Mouse (Mus musculus): Measurements from ENCODE around the gene Olfr734. TPM values are rescaled to one million over a fixed set of nuclear protein-coding genes. Genes with fewer than 3 reads are reported as not detected.

The Olfr734 gene
- polyA plus RNA-seq (2012) = not detected in 2 replicates

DNA sequence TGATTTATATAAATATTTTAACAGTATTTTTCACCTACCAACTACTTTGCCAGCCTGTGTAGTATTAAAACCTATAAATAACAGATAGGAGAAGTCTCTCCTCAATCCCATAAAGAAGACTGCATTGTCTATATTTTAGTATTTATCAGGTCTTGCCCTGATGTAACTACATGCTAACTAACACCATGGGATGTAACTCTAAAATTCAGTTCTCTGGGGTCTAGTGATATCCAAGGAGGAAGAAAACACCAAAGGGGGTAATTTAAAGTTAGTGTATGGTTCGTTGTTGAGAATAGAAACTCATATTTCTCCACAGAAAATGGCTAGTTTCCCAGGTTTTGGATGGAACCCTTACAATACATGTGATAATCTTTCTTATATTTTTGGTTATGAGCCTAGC lies at the start of gene Olfr734:
Gene Olfr734, minus strand, starts transcription at position 101 of the 400 bp plus-strand sequence.
- no peak for TF ChIP-seq GATA1 (IDR thresholded peaks at IDR 0.05; ENCODE audit: low read length)

DNA sequence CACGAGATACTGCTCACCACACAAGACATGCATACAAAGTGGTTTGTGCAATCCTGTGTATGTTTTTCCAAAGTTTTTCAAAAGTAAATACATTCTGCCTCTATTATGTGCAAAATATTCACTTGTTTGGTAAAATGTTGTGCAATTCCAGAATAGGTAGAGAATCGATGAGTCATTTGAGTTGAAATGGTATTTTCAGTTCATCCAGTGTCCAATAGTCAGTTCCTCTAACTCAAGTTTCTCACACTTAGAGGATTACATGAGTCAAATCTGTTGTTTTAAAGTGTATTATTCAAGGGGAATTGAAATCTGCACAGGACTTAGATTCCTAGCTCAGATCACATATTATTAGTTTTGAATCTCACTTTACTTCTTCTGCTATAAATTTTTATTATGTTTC lies 37.0 kb upstream of the Olfr734 start:
- TF ChIP-seq GATA1 (IDR thresholded peaks at IDR 0.05; ENCODE audit: low read length) = no peak

DNA sequence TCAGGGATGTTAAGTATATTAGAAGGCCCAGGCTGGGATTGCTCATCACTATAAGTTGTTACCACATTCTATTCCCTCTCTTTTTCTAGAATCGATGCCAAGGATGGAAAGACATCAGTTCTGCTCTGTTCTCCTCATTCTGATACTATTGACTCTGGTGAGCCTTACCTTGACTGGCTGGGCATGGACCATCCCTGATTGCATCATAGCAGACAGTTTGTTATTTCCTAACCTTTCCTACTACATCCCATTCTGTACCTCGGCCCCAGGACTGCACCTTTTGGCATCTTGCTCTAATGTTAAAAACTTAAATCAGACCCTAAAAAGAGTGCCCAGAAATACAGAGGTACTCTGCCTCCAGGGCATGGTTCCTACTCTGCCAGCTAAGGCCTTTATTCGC lies 33.9 kb upstream of the Olfr734 start:
- no peak for TF ChIP-seq GATA1 (IDR thresholded peaks at IDR 0.05; ENCODE audit: low read length)

DNA sequence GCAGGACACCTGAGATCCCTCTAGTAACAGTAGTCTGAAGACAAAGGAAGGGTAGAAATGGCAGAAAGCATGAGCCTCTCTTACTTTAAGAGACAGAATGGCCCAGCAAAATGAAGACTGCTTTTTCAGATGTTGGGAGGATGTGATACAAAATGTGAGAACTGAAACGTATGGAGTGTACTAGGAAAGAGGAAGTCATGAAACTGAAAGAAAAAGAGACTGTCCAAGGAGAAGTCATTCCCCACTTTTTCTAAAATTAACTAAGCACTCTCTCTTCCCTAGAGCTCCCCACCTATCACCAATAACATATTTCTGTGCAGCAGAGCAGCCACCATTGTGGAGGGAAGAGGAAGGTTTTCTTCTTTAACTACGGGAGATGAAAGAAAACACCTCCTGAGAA lies 31.0 kb upstream of the Olfr734 start, which contains the start of gene Tlr11:
Gene Tlr11, plus strand, starts transcription at position 322 of the 400 bp plus-strand sequence.
- TF ChIP-seq GATA1 (IDR thresholded peaks at IDR 0.05; ENCODE audit: low read length) = no peak

DNA sequence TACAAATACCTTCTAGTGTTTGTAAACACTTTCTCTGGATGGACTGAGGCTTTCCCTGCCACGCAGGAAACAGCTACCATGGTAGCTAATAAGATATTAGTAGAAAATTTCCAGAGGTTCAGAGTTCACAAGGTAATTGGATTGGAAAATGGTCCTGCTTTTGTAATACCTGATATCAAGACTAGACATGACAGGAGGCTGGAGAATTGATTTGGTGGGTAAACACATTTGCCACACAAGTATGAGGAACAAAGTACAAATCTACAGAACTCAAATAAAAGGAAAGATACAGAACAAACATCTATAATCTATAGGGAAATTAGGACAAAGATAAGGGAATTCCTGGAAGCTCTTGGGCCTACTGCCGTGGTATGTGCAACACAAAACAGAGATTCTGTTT lies 30.2 kb upstream of the Olfr734 start:
- TF ChIP-seq GATA1 (IDR thresholded peaks at IDR 0.05; ENCODE audit: low read length) = no peak

DNA sequence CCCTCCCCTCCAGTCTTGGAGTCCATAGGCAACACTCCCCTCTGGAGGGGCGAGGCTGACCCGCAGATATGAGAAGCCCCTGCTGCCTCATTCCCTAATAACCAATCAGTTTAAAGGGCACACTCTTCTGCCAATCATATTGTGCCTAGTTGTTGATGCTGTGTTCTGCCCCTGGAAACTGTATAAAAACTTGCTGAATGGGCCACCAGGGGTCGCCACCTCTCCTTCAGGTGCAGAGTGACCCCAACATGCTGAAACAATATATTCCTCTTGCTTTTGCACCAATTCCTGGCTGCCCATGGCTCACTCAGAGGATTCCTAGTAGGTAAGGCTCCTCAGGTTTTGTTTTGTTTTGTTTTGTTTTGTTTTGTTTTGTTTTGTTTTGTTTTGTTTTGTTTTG lies 25.9 kb upstream of the Olfr734 start:
- no peak for TF ChIP-seq GATA1 (IDR thresholded peaks at IDR 0.05; ENCODE audit: low read length)

DNA sequence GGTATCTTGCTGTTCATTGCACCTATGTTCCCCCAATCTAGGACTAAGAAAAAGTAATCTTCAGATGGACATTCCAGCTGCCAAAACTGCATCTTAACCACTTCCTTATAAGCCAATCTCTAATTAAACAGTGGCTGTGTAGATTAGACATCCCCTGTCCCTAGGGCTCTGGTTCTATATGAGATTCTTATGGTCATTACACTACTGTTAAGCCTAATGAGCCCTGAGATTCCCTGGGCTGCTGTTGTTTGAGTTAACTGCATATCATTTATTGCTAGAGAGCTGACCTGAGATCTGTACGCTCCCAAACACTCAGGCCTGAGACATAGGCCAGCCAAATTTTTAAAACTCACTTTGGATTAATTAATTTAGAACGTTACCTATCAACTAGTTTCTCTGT lies 22.2 kb upstream of the Olfr734 start, which contains the start of gene Olfr735:
Gene Olfr735, minus strand, starts transcription at position 77 of the 400 bp plus-strand sequence.
- no peak for TF ChIP-seq GATA1 (IDR thresholded peaks at IDR 0.05; ENCODE audit: low read length)

DNA sequence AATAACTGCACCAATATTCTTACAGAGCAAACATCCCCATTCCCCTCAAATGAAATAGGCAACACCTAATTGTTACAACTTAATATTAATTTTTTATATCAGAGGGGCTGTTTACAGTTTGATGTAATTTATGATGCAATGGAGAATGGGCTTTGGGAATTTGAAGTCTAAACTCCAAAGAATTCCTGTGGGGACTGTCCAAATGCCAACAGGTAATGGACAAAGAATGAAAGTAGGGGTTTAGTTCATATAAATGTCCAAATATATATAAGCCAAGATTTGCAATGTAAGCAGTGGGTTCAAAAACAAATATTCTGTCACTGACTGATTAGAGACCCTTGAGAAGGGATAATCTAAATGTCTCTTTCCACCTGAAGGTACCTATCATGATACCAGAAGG lies 25.1 kb downstream of the Olfr734 start, which contains the start of gene Olfr733:
Gene Olfr733, minus strand, starts transcription at position 101 of the 400 bp plus-strand sequence.
- TF ChIP-seq GATA1 (IDR thresholded peaks at IDR 0.05; ENCODE audit: low read length) = no peak

DNA sequence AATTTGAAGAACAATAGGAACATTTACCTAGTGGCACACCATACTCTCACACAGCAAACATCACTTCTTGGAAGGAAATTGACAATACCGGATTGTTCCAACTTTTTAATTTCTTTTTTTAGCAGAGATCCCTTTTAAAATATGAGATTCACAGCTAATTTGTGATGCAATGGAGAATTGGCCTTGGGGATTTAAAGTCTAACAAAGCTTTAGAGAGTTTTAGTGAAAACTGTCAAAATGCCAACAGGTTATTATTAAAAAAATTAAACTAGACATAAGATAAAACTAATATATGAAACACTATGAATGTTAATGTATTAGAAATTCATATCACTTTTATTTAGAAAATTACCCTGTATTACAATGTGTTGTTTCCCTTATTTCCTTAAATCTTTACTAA lies 42.5 kb downstream of the Olfr734 start, which contains the start of gene Olfr732:
Gene Olfr732, minus strand, starts transcription at position 101 of the 400 bp plus-strand sequence.
- no peak for TF ChIP-seq GATA1 (IDR thresholded peaks at IDR 0.05; ENCODE audit: low read length)

Other genes starting within 250 kb of the Olfr734 start
- gene Olfr726, start 235.8 kb downstream of the Olfr734 start, polyA plus RNA-seq (2012) = not detected in 2 replicates
- gene Olfr727, start 203.6 kb downstream of the Olfr734 start, polyA plus RNA-seq (2012) = not detected in 2 replicates
- gene Olfr728, start 184.1 kb downstream of the Olfr734 start, polyA plus RNA-seq (2012) = not detected in 2 replicates
- gene Olfr729, start 173.9 kb downstream of the Olfr734 start, polyA plus RNA-seq (2012) = not detected in 2 replicates
- not detected in 2 replicates for gene Olfr730, start 138.6 kb downstream of the Olfr734 start, polyA plus RNA-seq (2012)
- gene Olfr731, start 84.9 kb downstream of the Olfr734 start, polyA plus RNA-seq (2012) = not detected in 2 replicates
- not detected in 2 replicates for gene Olfr732, start 42.6 kb downstream of the Olfr734 start, polyA plus RNA-seq (2012)
- not detected in 2 replicates for gene Olfr733, start 25.2 kb downstream of the Olfr734 start, polyA plus RNA-seq (2012)
- not detected in 2 replicates for gene Olfr735, start 22.1 kb upstream of the Olfr734 start, polyA plus RNA-seq (2012)
- gene Tlr11, start 31.2 kb upstream of the Olfr734 start, polyA plus RNA-seq (2012) = not detected in 2 replicates
- not detected in 2 replicates for gene Olfr736, start 54.4 kb upstream of the Olfr734 start, polyA plus RNA-seq (2012)
- gene Olfr738, start 80.8 kb upstream of the Olfr734 start, polyA plus RNA-seq (2012) = not detected in 2 replicates
- gene Olfr739, start 91.9 kb upstream of the Olfr734 start, polyA plus RNA-seq (2012) = not detected in 2 replicates
- gene Olfr740, start 118.8 kb upstream of the Olfr734 start, polyA plus RNA-seq (2012) = not detected in 2 replicates
- not detected in 2 replicates for gene Olfr741, start 146.0 kb upstream of the Olfr734 start, polyA plus RNA-seq (2012)
- gene Olfr742, start 176.8 kb upstream of the Olfr734 start, polyA plus RNA-seq (2012) = not detected in 2 replicates
- gene Olfr743, start 195.1 kb upstream of the Olfr734 start, polyA plus RNA-seq (2012) = not detected in 2 replicates